Mouse (Mus musculus): ENCODE data around the gene Ost4. TPM values are rescaled to one million over a fixed set of nuclear protein-coding genes. Genes with fewer than 3 reads are reported as not detected.

Gene Ost4
- polyA plus RNA-seq, 1 experiment from 2014 or later = 377 TPM

DNA sequence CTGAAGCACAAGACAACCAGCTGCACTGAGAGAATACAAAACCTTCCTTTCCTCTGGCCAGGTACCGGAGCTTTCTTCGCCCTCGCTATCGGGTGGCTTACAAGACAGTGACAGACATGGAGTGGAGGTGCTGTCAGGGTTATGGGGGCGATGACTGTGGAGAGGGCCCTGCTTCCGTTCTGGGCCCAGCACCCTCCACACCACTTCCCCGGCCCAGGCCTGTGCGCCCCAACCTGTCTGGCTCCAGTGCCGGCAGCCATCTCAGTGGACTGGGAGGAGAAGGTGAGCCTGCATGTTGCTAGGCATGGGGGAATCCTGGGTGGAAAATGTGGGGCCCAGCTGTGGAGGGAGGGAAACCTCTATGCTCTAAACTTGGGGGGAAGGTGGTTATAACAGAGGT, 7.9 kb upstream of the Ost4 start:
- Histone ChIP-seq H3K4me1 (replicated peaks) (peaks cover 87% of the 10 kb centered on the region), H3K4me2 (peak overlapping the region; percentile 67), H3K27ac (peak overlapping the region; percentile 83), H3K36me3 (peaks cover 37% of the 10 kb centered on the region), H3K27me3 (no peaks in the 10 kb centered on the region), H3K9ac (peak overlapping the region; percentile 72), H3K9me3 (replicated peaks) (no peaks in the 10 kb centered on the region), H3K4me3 (replicated peaks) (peak overlapping the region; percentile 59)
- 19% methylated on average over 9 of the region's 9 CpGs for WGBS (ENCODE audit: insufficient replicate concordance)
- 0 out of 2 replicates have a peak, but pooled peaks have one; percentile 10 for ATAC-seq (ENCODE audit: low read depth)
- no peak for DNase-seq

- WGBS (ENCODE audit: insufficient replicate concordance) = 28% methylated on average over 6 of the region's 6 CpGs
- H3K4me1 ChIP-seq (replicated peaks) = peaks cover 83% of the 10 kb centered on the region
These were observed 7.3 kb upstream of the Ost4 start for GRCm38 (mm10) chr5:30914849-30915248.

DNA sequence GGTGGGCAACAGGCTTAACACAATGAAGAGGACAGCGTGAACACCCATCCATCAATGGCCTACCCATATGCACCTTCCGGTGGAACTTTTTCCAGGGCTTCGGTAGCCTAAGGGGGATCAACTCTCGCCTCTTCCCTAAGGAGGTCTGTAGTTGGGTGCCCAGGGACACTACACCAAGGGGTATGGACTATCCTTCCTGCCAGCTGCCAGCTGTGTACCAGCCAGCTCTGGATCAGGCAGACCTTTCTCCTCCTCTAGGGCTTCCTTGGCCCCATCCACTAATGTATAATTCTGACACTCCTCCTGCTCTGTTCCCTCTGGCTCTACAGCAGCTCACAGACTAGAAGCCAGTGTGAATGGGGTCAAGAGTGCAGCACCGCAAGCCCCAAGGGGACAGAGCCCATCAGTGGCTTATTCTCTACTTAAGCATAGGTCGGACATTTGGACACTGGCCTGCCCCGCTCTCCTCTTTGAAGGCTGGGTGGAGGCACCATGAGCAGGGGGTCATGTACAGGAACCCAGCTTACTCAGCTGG, 6.6 kb upstream of the Ost4 start:
- DNase-seq = no peak
- Histone ChIP-seq H3K27me3 (no peaks in the 10 kb centered on the region), H3K27ac (peak overlapping the region; percentile 83), H3K4me1 (replicated peaks) (peaks cover 88% of the 10 kb centered on the region), H3K4me3 (replicated peaks) (peak overlapping the region; percentile 59), H3K36me3 (peaks cover 25% of the 10 kb centered on the region), H3K9me3 (replicated peaks) (no peaks in the 10 kb centered on the region), H3K4me2 (peak overlapping the region; percentile 67), H3K9ac (peak overlapping the region; percentile 72)
- ATAC-seq (ENCODE audit: low read depth) = peak; percentile 3; the same call in 1 of the 2 replicates
- WGBS (ENCODE audit: insufficient replicate concordance) = 19% methylated on average over 7 of the region's 7 CpGs

More at GRCm38 (mm10) chr5:30914849-30915248, 7.3 kb upstream of the Ost4 start:
- no peak for ATAC-seq (ENCODE audit: low read depth)
- Histone ChIP-seq H3K27me3 (no peaks in the 10 kb centered on the region), H3K4me3 (replicated peaks) (peak overlapping the region; percentile 59), H3K9ac (peak overlapping the region; percentile 72), H3K27ac (peak overlapping the region; percentile 83), H3K4me2 (peak overlapping the region; percentile 67), H3K9me3 (replicated peaks) (no peaks in the 10 kb centered on the region), H3K36me3 (peaks cover 31% of the 10 kb centered on the region)
- DNase-seq = no peak

GRCm38 (mm10) chr5:30913060-30913841, 5.7 kb upstream of the Ost4 start, which contains the start of gene Emilin1:
Emilin1 (plus strand) TSS chr5:30913402.
- Histone ChIP-seq H3K27ac (peak within 1 kb of the TSS; percentile 83), H3K9me3 (replicated peaks) (no peaks in the 10 kb centered on the region), H3K27me3 (no peaks in the 10 kb centered on the region), H3K9ac (peak within 1 kb of the TSS; percentile 72), H3K4me1 (replicated peaks) (peaks cover 92% of the 10 kb centered on the region), H3K36me3 (peaks cover 16% of the 10 kb centered on the region), H3K4me3 (replicated peaks) (peak within 1 kb of the TSS; percentile 59), H3K4me2 (peak within 1 kb of the TSS; percentile 67)
- 21% methylated on average over 13 of the region's 13 CpGs for WGBS (ENCODE audit: insufficient replicate concordance)
- no peak for DNase-seq
- peak; percentile 34 for ATAC-seq (ENCODE audit: low read depth)

DNA sequence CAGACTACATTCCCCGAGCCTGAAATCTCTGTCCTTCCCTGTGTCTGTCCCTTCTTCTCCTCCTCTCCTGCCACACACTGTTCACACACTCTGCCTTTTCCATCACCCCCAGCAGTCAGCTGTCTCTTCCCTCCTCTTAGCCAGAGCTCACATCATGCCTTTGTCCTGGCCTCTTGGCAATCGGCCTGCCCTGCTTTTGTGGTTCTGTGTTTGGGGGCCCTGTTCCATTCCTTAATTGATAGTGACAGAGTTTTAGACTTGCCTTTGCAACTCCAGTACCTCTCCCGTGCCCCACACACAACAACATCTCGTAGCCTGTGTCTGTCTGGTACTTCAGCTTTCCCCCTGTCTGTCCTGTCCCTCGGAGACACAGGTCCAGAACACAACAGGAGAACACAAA, 4.6 kb upstream of the Ost4 start:
- WGBS (ENCODE audit: insufficient replicate concordance) = 55% methylated on average over 5 of the region's 5 CpGs
- Histone ChIP-seq H3K4me3 (replicated peaks) (no peak overlapping the region), H3K9me3 (replicated peaks) (no peaks in the 10 kb centered on the region), H3K36me3 (peaks cover 5% of the 10 kb centered on the region), H3K27ac (peak overlapping the region; percentile 83), H3K4me2 (0 out of 2 replicates have a peak overlapping the region, but pooled peaks have one; percentile 67), H3K9ac (no peak overlapping the region), H3K27me3 (no peaks in the 10 kb centered on the region), H3K4me1 (replicated peaks) (peaks cover 87% of the 10 kb centered on the region)
- no peak for DNase-seq
- ATAC-seq (ENCODE audit: low read depth) = no peak

GRCm38 (mm10) chr5:30910481-30910880, 2.9 kb upstream of the Ost4 start:
- no peak for DNase-seq
- no peaks in the 10 kb centered on the region for H3K9me3 ChIP-seq (replicated peaks)
- H3K4me3 ChIP-seq (replicated peaks) = no peak overlapping the region
- peak overlapping the region; percentile 36; the same call in 1 of the 2 replicates for H3K27ac ChIP-seq
- H3K4me1 ChIP-seq (replicated peaks) = peaks cover 85% of the 10 kb centered on the region
- no peak overlapping the region for H3K9ac ChIP-seq
- ATAC-seq (ENCODE audit: low read depth) = no peak
- H3K36me3 ChIP-seq = peaks cover 8% of the 10 kb centered on the region
- no peaks in the 10 kb centered on the region for H3K27me3 ChIP-seq
- no peak overlapping the region for H3K4me2 ChIP-seq

DNA sequence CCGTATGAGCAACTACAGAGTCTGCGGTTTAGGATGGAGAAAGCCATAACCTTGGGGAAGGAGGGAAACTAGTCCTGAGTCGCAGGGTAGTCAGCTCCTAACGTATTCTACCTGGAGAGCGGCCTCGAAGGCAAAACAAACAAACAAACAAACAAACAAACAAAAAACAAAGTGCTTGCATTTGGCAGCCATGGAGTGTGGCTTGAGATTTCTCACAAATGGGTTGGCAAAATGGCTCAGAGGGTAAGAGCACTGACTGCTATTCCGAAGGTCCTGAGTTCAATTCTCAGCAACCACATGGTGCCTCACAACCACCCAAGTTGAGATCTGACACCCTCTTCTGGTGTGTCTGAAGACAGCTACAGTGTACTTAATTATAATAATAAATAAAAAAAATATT, 2.3 kb upstream of the Ost4 start:
- Histone ChIP-seq H3K4me2 (0 out of 2 replicates have a peak overlapping the region, but pooled peaks have one; percentile 96), H3K4me3 (replicated peaks) (no peak overlapping the region), H3K9ac (no peak overlapping the region), H3K27me3 (no peaks in the 10 kb centered on the region), H3K27ac (peak overlapping the region; percentile 89), H3K4me1 (replicated peaks) (peaks cover 85% of the 10 kb centered on the region), H3K9me3 (replicated peaks) (no peaks in the 10 kb centered on the region), H3K36me3 (peaks cover 14% of the 10 kb centered on the region)
- 76% methylated on average over 7 of the region's 7 CpGs for WGBS (ENCODE audit: insufficient replicate concordance)
- no peak for DNase-seq
- no peak for ATAC-seq (ENCODE audit: low read depth)

DNA sequence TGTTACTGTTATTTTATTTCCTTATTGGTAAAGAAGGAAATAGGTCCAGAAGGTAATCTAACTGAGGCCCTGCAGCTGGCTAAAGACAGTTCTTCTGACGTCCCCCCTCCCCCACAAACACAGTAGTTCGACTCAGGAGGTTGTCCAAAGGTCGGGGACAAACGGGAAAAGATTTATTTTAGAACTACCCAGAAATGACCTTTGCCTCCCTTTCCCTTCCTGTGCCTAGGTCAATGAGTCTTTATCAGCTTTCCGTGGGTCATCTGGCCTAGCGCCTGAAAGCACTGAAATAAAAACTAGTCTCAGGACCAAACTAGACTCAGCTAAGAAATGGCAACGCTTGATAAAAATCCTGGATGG, 1.7 kb upstream of the Ost4 start:
- Histone ChIP-seq H3K36me3 (peaks cover 20% of the 10 kb centered on the region), H3K27me3 (no peaks in the 10 kb centered on the region), H3K4me2 (peak overlapping the region; percentile 96), H3K9ac (peak overlapping the region; percentile 94; the same call in 1 of the 2 replicates), H3K27ac (peak overlapping the region; percentile 89), H3K4me3 (replicated peaks) (no peak overlapping the region), H3K4me1 (replicated peaks) (peaks cover 85% of the 10 kb centered on the region), H3K9me3 (replicated peaks) (no peaks in the 10 kb centered on the region)
- 25% methylated on average over 7 of the region's 7 CpGs for WGBS (ENCODE audit: insufficient replicate concordance)
- DNase-seq = no peak
- no peak for ATAC-seq (ENCODE audit: low read depth)

GRCm38 (mm10) chr5:30908426-30909299, 1.1 kb upstream of the Ost4 start:
- Histone ChIP-seq H3K36me3 (peaks cover 26% of the 10 kb centered on the region), H3K4me3 (replicated peaks) (peak overlapping the region; percentile 76), H3K27me3 (no peaks in the 10 kb centered on the region), H3K4me2 (peak overlapping the region; percentile 96), H3K4me1 (replicated peaks) (peaks cover 80% of the 10 kb centered on the region), H3K9ac (peak overlapping the region; percentile 94), H3K9me3 (replicated peaks) (no peaks in the 10 kb centered on the region), H3K27ac (peak overlapping the region; percentile 89)
- 43% methylated on average over 13 of the region's 13 CpGs for WGBS (ENCODE audit: insufficient replicate concordance)
- ATAC-seq (ENCODE audit: low read depth) (no peak), DNase-seq (no peak)

GRCm38 (mm10) chr5:30901860-30902259, 5.7 kb downstream of the Ost4 start:
- no peak overlapping the region for H3K9ac ChIP-seq
- peaks cover 77% of the 10 kb centered on the region for H3K36me3 ChIP-seq
- ATAC-seq (ENCODE audit: low read depth) (no peak), DNase-seq (no peak)
- no peak overlapping the region for H3K27ac ChIP-seq
- no peaks in the 10 kb centered on the region for H3K27me3 ChIP-seq
- 86% methylated on average over 5 of the region's 5 CpGs for WGBS (ENCODE audit: insufficient replicate concordance)
- peaks cover 34% of the 10 kb centered on the region for H3K4me1 ChIP-seq (replicated peaks)
- no peaks in the 10 kb centered on the region for H3K9me3 ChIP-seq (replicated peaks)
- H3K4me3 ChIP-seq (replicated peaks) = no peak overlapping the region
- no peak overlapping the region for H3K4me2 ChIP-seq

DNA sequence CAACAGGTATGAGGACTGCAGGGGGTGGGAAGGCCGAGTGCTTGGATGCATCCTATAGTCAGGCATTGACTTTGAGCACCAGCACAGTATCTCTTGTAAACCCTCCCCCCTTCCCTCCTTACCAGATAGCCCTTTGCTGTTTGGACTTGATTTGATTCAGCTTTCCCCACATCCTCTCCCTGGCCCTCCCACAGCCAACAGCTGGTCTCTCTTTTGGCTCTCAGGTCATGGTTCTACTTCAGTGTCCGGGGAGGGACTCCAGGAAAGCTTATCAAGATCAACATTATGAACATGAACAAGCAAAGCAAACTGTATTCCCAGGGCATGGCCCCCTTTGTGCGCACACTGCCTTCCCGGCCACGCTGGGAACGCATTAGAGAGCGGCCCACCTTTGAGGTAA, 17.2 kb downstream of the Ost4 start:
- Histone ChIP-seq H3K4me1 (replicated peaks) (peaks cover 33% of the 10 kb centered on the region), H3K36me3 (peaks cover 46% of the 10 kb centered on the region), H3K9me3 (replicated peaks) (no peaks in the 10 kb centered on the region), H3K4me3 (replicated peaks) (peak overlapping the region; percentile 81), H3K9ac (peak overlapping the region; percentile 83; the same call in 1 of the 2 replicates), H3K27ac (peak overlapping the region; percentile 92; the same call in 1 of the 2 replicates), H3K27me3 (no peaks in the 10 kb centered on the region), H3K4me2 (peak overlapping the region; percentile 91)
- WGBS (ENCODE audit: insufficient replicate concordance) = 74% methylated on average over 7 of the region's 7 CpGs
- DNase-seq = no peak
- ATAC-seq (ENCODE audit: low read depth) = no peak

Measured in liver, embryonic 13.5 days (tissue).